14 mouse cellular contexts compared by ENCODE assay signal in genomic region chr11:88441871-88442740, GRCm38 (mm10).
DNase-seq lines count a peak whose midpoint lies in the region; ATAC-seq and TF ChIP-seq lines count a peak whose summit lies in the region.
"Had no signal": no experiment of that assay in that cellular context is flagged by ENCODE, and none has a peak within 500 bp of the region (broad histone marks: within the 10 kb centered on the region; RNA-seq: fewer than 3 reads in every experiment).

No protein-coding gene starts in this region.

- no peaks in the 10 kb centered on the region for H3K27me3 ChIP-seq in intestine, postnatal 0 days (replicated peaks; ENCODE audit: control insufficient read depth, insufficient read depth, low read length)
- no peaks in the 10 kb centered on the region for H3K27me3 ChIP-seq in intestine, embryonic 15.5 days (replicated peaks)
- no peaks in the 10 kb centered on the region for H3K27me3 ChIP-seq in embryonic facial prominence, embryonic 13.5 days
- no peaks in the 10 kb centered on the region for H3K27me3 ChIP-seq in limb, embryonic 11.5 days (ENCODE audit: control insufficient read depth, insufficient read depth, low read length)

- H3K9ac ChIP-seq in intestine, postnatal 0 days (ENCODE audit: low read depth, low read length), result no peak overlapping the region
- no peak overlapping the region for H3K9ac ChIP-seq in intestine, embryonic 15.5 days
- no peak overlapping the region for H3K9ac ChIP-seq in embryonic facial prominence, embryonic 13.5 days
- H3K9ac ChIP-seq in limb, embryonic 11.5 days (ENCODE audit: low read length), result peak overlapping the region; percentile 17; the same call in 1 of the 2 replicates

- DNase-seq in R1 (ENCODE audit: low read depth, low spot score), result peak; percentile 35
- DNase-seq in limb, embryonic 11.5 days (ENCODE audit: low spot score), result peak; percentile 72
- DNase-seq in left cerebral cortex, adult 9 months (ENCODE audit: low spot score in 2 of 2), result no peak
- DNase-seq: adrenal gland, postnatal 25 days; heart, postnatal 10 days; kidney, adult 8-10 months; lung, adult 18-20 months; thymus, postnatal 4 days had no signal

- H3K36me3 ChIP-seq in intestine, postnatal 0 days (ENCODE audit: control insufficient read depth, insufficient read depth), result peaks cover 4% of the 10 kb centered on the region; the same call in 1 of the 2 replicates
- H3K36me3 ChIP-seq in intestine, embryonic 15.5 days, result no peaks in the 10 kb centered on the region
- H3K36me3 ChIP-seq in embryonic facial prominence, embryonic 13.5 days, result 0 out of 2 replicates have a peak, but pooled peaks cover 3% of the 10 kb centered on the region
- H3K36me3 ChIP-seq in limb, embryonic 11.5 days (ENCODE audit: control insufficient read depth, insufficient read depth, low read length), result no peaks in the 10 kb centered on the region

- 71% methylated on average over 12 of the region's 12 CpGs for WGBS in intestine, postnatal 0 days
- 62% methylated on average over 12 of the region's 12 CpGs for WGBS in intestine, embryonic 15.5 days
- 54% methylated on average over 12 of the region's 12 CpGs for WGBS in embryonic facial prominence, embryonic 13.5 days
- 19% methylated on average over 12 of the region's 12 CpGs for WGBS in limb, embryonic 11.5 days

- no peak overlapping the region for H3K27ac ChIP-seq in intestine, postnatal 0 days (ENCODE audit: low read depth, low read length)
- H3K27ac ChIP-seq in intestine, embryonic 15.5 days, result no peak overlapping the region
- H3K27ac ChIP-seq in embryonic facial prominence, embryonic 13.5 days, result peak overlapping the region; percentile 35; the same call in 1 of the 2 replicates
- 0 out of 2 replicates have a peak overlapping the region, but pooled peaks have one; percentile 30 for H3K27ac ChIP-seq in limb, embryonic 11.5 days (replicated peaks; ENCODE audit: low read depth, low read length)
- H3K27ac ChIP-seq: layer of hippocampus, adult 2 months; macrophage had no signal

- H3K4me3 ChIP-seq in intestine, postnatal 0 days (ENCODE audit: low read depth, low read length), result no peak overlapping the region
- H3K4me3 ChIP-seq in intestine, embryonic 15.5 days (replicated peaks), result no peak overlapping the region
- no peak overlapping the region for H3K4me3 ChIP-seq in embryonic facial prominence, embryonic 13.5 days
- H3K4me3 ChIP-seq in limb, embryonic 11.5 days (ENCODE audit: low read depth, low read length), result no peak overlapping the region
- H3K4me3 ChIP-seq: layer of hippocampus, adult 2 months had no signal

- ATAC-seq in intestine, postnatal 0 days, result no peak
- ATAC-seq in intestine, embryonic 15.5 days, result no peak
- no peak for ATAC-seq in embryonic facial prominence, embryonic 13.5 days (ENCODE audit: insufficient number of reproducible peaks, insufficient read depth, low FRiP score, low TSS enrichment, low read depth)
- peak; percentile 81 for ATAC-seq in limb, embryonic 11.5 days (ENCODE audit: insufficient number of reproducible peaks, low FRiP score, low TSS enrichment, low read depth)
- ATAC-seq in megakaryocyte, adult 5-6 weeks (ENCODE audit: poor library complexity, severe bottlenecking), result no peak

- no peaks in the 10 kb centered on the region for H3K4me1 ChIP-seq in intestine, postnatal 0 days (replicated peaks; ENCODE audit: control insufficient read depth, insufficient read depth, low read length)
- H3K4me1 ChIP-seq in intestine, embryonic 15.5 days (replicated peaks), result peaks cover 10% of the 10 kb centered on the region
- H3K4me1 ChIP-seq in embryonic facial prominence, embryonic 13.5 days, result peaks cover 46% of the 10 kb centered on the region
- peaks cover 18% of the 10 kb centered on the region for H3K4me1 ChIP-seq in limb, embryonic 11.5 days (ENCODE audit: control insufficient read depth, insufficient read depth, low read length)

- H3K9me3 ChIP-seq in intestine, postnatal 0 days (ENCODE audit: control insufficient read depth), result no peaks in the 10 kb centered on the region
- H3K9me3 ChIP-seq in intestine, embryonic 15.5 days, result no peaks in the 10 kb centered on the region
- no peaks in the 10 kb centered on the region for H3K9me3 ChIP-seq in embryonic facial prominence, embryonic 13.5 days
- H3K9me3 ChIP-seq in limb, embryonic 11.5 days (ENCODE audit: control insufficient read depth, low read length), result no peaks in the 10 kb centered on the region

- no peak overlapping the region for H3K4me2 ChIP-seq in intestine, postnatal 0 days (replicated peaks; ENCODE audit: low read depth)
- no peak overlapping the region for H3K4me2 ChIP-seq in intestine, embryonic 15.5 days (replicated peaks)
- no peak overlapping the region for H3K4me2 ChIP-seq in embryonic facial prominence, embryonic 13.5 days
- H3K4me2 ChIP-seq in limb, embryonic 11.5 days (ENCODE audit: low read depth, severe bottlenecking), result no peak overlapping the region

- TF ChIP-seq CTCF in intestine, postnatal 0 days (IDR thresholded peaks at IDR 0.05; ENCODE audit: low read depth), result 0 out of 2 replicates have a peak, but pooled peaks have one; percentile 12

Comparison
In these comparisons a context has a peak if more than half of its experiments do, and no peak if none do; other contexts are left out.
1. H3K27ac ChIP-seq: peak in embryonic facial prominence, embryonic 13.5 days (single experiment) and limb, embryonic 11.5 days (single experiment); none in intestine, postnatal 0 days (single experiment) and intestine, embryonic 15.5 days (single experiment).
2. DNase-seq: peak in R1 (single experiment) and limb, embryonic 11.5 days (single experiment); none in left cerebral cortex, adult 9 months (0 of 2).